Mouse (Mus musculus): Measurements from ENCODE around the gene Lrrk2. TPM values are rescaled to one million over a fixed set of nuclear protein-coding genes. Genes with fewer than 3 reads are reported as not detected.
A peak's percentile ranks its signal among the peaks of the same experiment; 100 is the strongest.

Lrrk2 gene
- polyA plus RNA-seq, 1 experiment from 2014 or later, result 6.2 TPM

DNA sequence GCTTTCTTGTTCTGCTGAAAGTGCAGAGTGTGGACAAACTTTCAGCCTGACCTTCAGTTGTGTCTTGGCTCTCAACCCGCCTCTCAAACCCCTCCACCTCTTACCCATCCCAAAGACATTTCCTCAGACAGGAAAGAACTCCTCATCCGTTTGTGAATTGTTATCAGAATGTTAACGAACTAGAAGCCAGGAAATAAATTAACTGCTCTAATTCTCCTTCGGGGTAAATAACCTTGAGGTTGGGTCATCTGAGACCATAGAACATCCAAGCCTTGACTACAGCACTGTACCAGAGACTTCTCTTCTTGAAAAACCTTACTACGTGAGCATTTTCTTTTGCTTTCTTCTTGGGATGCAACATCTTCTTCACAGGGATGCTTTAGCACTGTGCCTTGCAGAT is 988 bp upstream of the Lrrk2 start:
- ATAC-seq (ENCODE audit: insufficient read depth, low FRiP score), result no peak
- Histone ChIP-seq H3K4me3 (replicated peaks; ENCODE audit: low read length) (no peak overlapping the region), H3K4me1 (ENCODE audit: control insufficient read depth, insufficient read depth, low read length) (0 out of 2 replicates have a peak, but pooled peaks cover 3% of the 10 kb centered on the region), H3K9me3 (replicated peaks; ENCODE audit: control insufficient read depth, low read length) (no peaks in the 10 kb centered on the region), H3K27me3 (ENCODE audit: control insufficient read depth, insufficient read depth, low read length) (no peaks in the 10 kb centered on the region), H3K9ac (ENCODE audit: low read length) (no peak overlapping the region), H3K27ac (ENCODE audit: low read length) (no peak overlapping the region), H3K4me2 (ENCODE audit: low read depth, low read length) (no peak overlapping the region), H3K36me3 (ENCODE audit: control insufficient read depth, insufficient read depth, low read length) (no peaks in the 10 kb centered on the region)
- 73% methylated on average over 5 of the region's 5 CpGs for WGBS

DNA sequence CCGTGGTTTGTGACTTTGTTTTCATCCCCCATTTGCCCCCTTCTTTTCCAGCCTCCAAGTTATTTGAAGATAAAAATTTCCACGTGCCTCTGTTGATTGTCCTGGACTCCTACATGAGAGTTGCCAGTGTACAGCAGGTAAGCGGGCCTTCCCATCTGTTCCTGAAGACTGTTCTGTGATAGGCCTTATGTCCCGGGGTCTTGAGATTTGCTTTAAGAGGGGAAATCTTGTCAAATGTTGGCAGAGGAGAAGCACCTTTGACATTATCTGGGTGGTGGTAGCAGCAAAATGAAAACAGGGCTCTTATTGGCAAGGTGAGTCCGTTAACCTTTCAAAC is 562 bp downstream of the Lrrk2 start:
- Histone ChIP-seq H3K27ac (ENCODE audit: low read length) (peak overlapping the region; percentile 87), H3K27me3 (ENCODE audit: control insufficient read depth, insufficient read depth, low read length) (no peaks in the 10 kb centered on the region), H3K4me2 (ENCODE audit: low read depth, low read length) (peak overlapping the region; percentile 90), H3K4me3 (replicated peaks; ENCODE audit: low read length) (peak overlapping the region; percentile 67), H3K36me3 (ENCODE audit: control insufficient read depth, insufficient read depth, low read length) (no peaks in the 10 kb centered on the region), H3K9me3 (replicated peaks; ENCODE audit: control insufficient read depth, low read length) (no peaks in the 10 kb centered on the region), H3K9ac (ENCODE audit: low read length) (peak overlapping the region; percentile 77), H3K4me1 (ENCODE audit: control insufficient read depth, insufficient read depth, low read length) (0 out of 2 replicates have a peak, but pooled peaks cover 3% of the 10 kb centered on the region)
- ATAC-seq (ENCODE audit: insufficient read depth, low FRiP score), result no peak
- WGBS, result 25% methylated on average over 5 of the region's 5 CpGs

DNA sequence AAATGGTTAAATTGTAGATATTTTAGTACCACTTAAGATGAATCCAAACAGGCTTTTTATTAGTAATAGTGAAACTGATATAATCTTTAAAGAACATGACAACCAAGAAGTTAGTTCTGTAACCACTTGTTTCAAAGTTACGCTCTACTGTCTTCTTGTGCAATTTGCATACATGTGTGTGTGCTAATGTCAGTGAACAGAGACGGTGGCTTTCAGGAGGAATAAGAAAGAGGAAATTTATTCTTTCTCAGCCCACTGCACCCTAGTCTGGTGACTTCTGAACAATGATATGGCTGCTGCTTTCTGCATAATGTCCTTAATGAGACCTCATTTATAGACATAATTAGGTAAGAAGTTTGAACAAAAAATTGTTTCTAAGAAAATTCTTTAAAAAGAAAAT is 7.1 kb downstream of the Lrrk2 start:
- Histone ChIP-seq H3K36me3 (ENCODE audit: control insufficient read depth, insufficient read depth, low read length) (no peaks in the 10 kb centered on the region), H3K27me3 (ENCODE audit: control insufficient read depth, insufficient read depth, low read length) (no peaks in the 10 kb centered on the region), H3K9me3 (replicated peaks; ENCODE audit: control insufficient read depth, low read length) (no peaks in the 10 kb centered on the region), H3K9ac (ENCODE audit: low read length) (no peak overlapping the region), H3K4me2 (ENCODE audit: low read depth, low read length) (no peak overlapping the region), H3K4me1 (ENCODE audit: control insufficient read depth, insufficient read depth, low read length) (no peaks in the 10 kb centered on the region), H3K4me3 (replicated peaks; ENCODE audit: low read length) (no peak overlapping the region), H3K27ac (ENCODE audit: low read length) (no peak overlapping the region)
- WGBS, result 78% methylated on average over 2 of the region's 2 CpGs
- no peak for ATAC-seq (ENCODE audit: insufficient read depth, low FRiP score)

DNA sequence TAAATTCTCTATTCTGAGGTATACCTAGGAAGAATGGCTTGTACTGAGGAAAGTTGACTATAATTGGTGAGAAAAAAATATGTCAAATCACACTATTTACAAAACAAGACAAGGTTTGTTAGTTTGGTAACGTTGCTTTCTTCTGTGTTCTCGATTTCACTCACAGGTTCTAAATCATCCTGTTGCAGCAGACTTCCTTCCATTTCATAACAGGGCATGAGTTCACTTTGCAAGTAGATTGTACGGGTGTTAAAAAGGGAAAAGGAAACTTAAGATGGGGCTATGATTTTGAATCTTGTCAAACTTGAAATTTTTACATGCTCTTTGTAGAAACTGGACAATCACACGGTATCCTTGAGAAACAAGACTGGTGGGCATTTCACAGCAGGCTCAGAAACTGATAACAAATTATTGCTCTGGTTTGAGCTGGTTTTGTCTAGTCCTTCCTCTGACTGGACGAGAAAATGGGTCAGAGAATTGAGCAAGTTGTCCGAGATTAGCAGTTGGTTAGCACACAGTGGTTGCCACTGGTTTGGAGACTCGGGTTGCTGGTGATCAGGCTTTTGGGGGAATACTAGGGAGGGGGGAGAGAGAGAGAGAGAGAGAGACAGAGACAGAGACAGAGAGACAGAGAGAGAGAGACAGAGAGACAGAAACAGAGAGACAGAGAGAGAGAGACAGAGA is 13.0 kb downstream of the Lrrk2 start:
- Histone ChIP-seq H3K9ac (ENCODE audit: low read length) (no peak overlapping the region), H3K9me3 (replicated peaks; ENCODE audit: control insufficient read depth, low read length) (no peaks in the 10 kb centered on the region), H3K36me3 (ENCODE audit: control insufficient read depth, insufficient read depth, low read length) (no peaks in the 10 kb centered on the region), H3K27ac (ENCODE audit: low read length) (no peak overlapping the region), H3K4me2 (ENCODE audit: low read depth, low read length) (no peak overlapping the region), H3K27me3 (ENCODE audit: control insufficient read depth, insufficient read depth, low read length) (no peaks in the 10 kb centered on the region), H3K4me1 (ENCODE audit: control insufficient read depth, insufficient read depth, low read length) (no peaks in the 10 kb centered on the region), H3K4me3 (replicated peaks; ENCODE audit: low read length) (no peak overlapping the region)
- ATAC-seq (ENCODE audit: insufficient read depth, low FRiP score), result no peak
- 73% methylated on average over 7 of the region's 7 CpGs for WGBS

DNA sequence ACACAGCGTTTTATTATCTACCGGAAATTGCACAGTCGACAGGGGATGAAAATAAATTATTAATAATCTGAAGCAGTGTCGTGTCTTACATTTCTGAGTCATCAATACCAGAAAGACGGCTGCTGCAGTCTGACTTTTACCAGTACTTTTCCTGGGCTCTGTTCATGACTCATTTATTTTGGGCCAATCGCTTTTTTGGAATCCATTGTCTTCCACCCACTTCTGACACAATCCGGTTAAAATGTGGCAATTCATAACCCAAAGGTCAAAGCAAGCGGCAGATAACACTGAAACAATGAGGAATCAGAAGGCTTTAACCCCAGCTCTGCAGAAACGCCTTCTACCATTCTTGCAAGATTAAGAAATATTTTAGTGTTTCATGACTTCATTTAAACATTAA is 17.7 kb downstream of the Lrrk2 start:
- H3K4me2 ChIP-seq (ENCODE audit: low read depth, low read length), result no peak overlapping the region
- H3K36me3 ChIP-seq (ENCODE audit: control insufficient read depth, insufficient read depth, low read length), result no peaks in the 10 kb centered on the region
- H3K4me3 ChIP-seq (replicated peaks; ENCODE audit: low read length), result no peak overlapping the region
- WGBS, result 72% methylated on average over 9 of the region's 9 CpGs
- H3K27me3 ChIP-seq (ENCODE audit: control insufficient read depth, insufficient read depth, low read length), result no peaks in the 10 kb centered on the region
- no peak overlapping the region for H3K9ac ChIP-seq (ENCODE audit: low read length)
- H3K9me3 ChIP-seq (replicated peaks; ENCODE audit: control insufficient read depth, low read length), result no peaks in the 10 kb centered on the region
- no peak for ATAC-seq (ENCODE audit: insufficient read depth, low FRiP score)
- H3K4me1 ChIP-seq (ENCODE audit: control insufficient read depth, insufficient read depth, low read length), result no peaks in the 10 kb centered on the region
- no peak overlapping the region for H3K27ac ChIP-seq (ENCODE audit: low read length)

DNA sequence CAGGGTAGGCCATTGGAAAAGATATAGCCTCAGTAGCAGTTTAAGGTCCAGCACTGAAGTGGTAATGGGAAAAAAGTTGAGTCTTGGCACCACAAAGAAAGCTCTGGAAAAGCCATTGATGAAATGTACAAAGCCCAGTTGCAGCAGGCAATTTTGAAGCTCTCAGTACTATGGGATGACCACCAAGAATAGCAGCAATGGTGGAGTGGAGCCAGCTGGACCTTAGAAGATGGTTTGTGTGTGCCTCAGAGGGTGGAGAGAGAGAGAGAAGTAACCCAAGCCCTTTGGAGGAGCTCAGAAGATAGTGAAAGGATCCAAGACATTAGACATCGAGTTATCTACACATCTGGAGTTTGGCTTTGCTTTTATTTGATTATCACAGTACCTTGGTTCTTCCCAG is 20.1 kb downstream of the Lrrk2 start:
- ATAC-seq (ENCODE audit: insufficient read depth, low FRiP score), result no peak
- no peak overlapping the region for H3K9ac ChIP-seq (ENCODE audit: low read length)

DNA sequence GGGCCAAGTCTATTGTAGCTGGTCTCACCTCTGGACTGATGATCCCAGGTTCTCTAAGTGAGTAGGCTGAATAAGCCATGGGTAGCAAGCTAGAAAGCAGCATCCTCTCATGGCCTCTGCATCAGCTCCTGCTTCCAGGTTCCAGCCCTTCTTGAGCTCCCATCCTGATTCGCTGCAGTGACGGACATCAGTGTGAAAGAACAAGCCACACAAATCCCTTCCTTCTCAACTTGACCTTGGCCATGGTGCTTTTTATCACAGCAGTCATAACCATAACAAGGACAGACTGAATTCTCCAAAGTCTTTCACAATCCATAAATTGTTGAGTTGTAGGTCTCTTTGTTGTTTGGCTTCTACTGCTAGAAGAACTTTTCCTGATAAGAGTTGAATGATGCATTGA is 20.9 kb downstream of the Lrrk2 start:
- H3K27me3 ChIP-seq (ENCODE audit: control insufficient read depth, insufficient read depth, low read length), result no peaks in the 10 kb centered on the region
- H3K4me1 ChIP-seq (ENCODE audit: control insufficient read depth, insufficient read depth, low read length), result no peaks in the 10 kb centered on the region
- no peak overlapping the region for H3K9ac ChIP-seq (ENCODE audit: low read length)
- WGBS, result 88% methylated on average over 2 of the region's 2 CpGs
- H3K4me3 ChIP-seq (replicated peaks; ENCODE audit: low read length), result no peak overlapping the region
- H3K9me3 ChIP-seq (replicated peaks; ENCODE audit: control insufficient read depth, low read length), result no peaks in the 10 kb centered on the region
- H3K36me3 ChIP-seq (ENCODE audit: control insufficient read depth, insufficient read depth, low read length), result no peaks in the 10 kb centered on the region
- ATAC-seq (ENCODE audit: insufficient read depth, low FRiP score), result no peak
- no peak overlapping the region for H3K4me2 ChIP-seq (ENCODE audit: low read depth, low read length)
- H3K27ac ChIP-seq (ENCODE audit: low read length), result no peak overlapping the region

More for the DNA sequence above, 20.1 kb downstream of the Lrrk2 start:
- WGBS, result 63% methylated on average over 1 of the region's 1 CpGs
- no peak overlapping the region for H3K4me2 ChIP-seq (ENCODE audit: low read depth, low read length)
- H3K4me1 ChIP-seq (ENCODE audit: control insufficient read depth, insufficient read depth, low read length), result no peaks in the 10 kb centered on the region
- H3K9me3 ChIP-seq (replicated peaks; ENCODE audit: control insufficient read depth, low read length), result no peaks in the 10 kb centered on the region
- H3K27ac ChIP-seq (ENCODE audit: low read length), result no peak overlapping the region
- no peaks in the 10 kb centered on the region for H3K36me3 ChIP-seq (ENCODE audit: control insufficient read depth, insufficient read depth, low read length)
- H3K4me3 ChIP-seq (replicated peaks; ENCODE audit: low read length), result no peak overlapping the region
- no peaks in the 10 kb centered on the region for H3K27me3 ChIP-seq (ENCODE audit: control insufficient read depth, insufficient read depth, low read length)

DNA sequence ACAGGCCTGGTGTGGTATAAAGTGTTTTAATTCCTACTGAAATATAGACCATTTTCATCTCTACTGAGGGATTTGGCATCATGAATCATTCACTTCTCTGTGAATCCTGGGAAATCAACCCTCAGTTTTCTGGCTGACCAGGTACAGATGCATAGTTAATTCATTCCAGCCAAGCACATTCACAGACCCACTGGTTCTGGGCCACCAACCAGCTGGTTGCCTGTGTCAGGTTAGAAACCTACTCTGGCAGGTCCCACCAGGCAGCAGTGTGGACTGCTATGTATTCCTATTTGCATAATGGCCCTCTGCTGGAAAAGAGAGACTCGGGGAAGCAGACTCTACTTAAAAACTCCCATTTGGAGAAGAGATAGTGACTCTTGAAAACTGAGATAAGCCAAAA is 27.9 kb downstream of the Lrrk2 start:
- Histone ChIP-seq H3K27ac (ENCODE audit: low read length) (no peak overlapping the region), H3K9me3 (replicated peaks; ENCODE audit: control insufficient read depth, low read length) (no peaks in the 10 kb centered on the region), H3K4me2 (ENCODE audit: low read depth, low read length) (no peak overlapping the region), H3K36me3 (ENCODE audit: control insufficient read depth, insufficient read depth, low read length) (no peaks in the 10 kb centered on the region), H3K4me1 (ENCODE audit: control insufficient read depth, insufficient read depth, low read length) (0 out of 2 replicates have a peak, but pooled peaks cover 4% of the 10 kb centered on the region), H3K4me3 (replicated peaks; ENCODE audit: low read length) (no peak overlapping the region), H3K9ac (ENCODE audit: low read length) (no peak overlapping the region), H3K27me3 (ENCODE audit: control insufficient read depth, insufficient read depth, low read length) (no peaks in the 10 kb centered on the region)
- WGBS, result 34% methylated on average over 1 of the region's 1 CpGs
- ATAC-seq (ENCODE audit: insufficient read depth, low FRiP score), result no peak

DNA sequence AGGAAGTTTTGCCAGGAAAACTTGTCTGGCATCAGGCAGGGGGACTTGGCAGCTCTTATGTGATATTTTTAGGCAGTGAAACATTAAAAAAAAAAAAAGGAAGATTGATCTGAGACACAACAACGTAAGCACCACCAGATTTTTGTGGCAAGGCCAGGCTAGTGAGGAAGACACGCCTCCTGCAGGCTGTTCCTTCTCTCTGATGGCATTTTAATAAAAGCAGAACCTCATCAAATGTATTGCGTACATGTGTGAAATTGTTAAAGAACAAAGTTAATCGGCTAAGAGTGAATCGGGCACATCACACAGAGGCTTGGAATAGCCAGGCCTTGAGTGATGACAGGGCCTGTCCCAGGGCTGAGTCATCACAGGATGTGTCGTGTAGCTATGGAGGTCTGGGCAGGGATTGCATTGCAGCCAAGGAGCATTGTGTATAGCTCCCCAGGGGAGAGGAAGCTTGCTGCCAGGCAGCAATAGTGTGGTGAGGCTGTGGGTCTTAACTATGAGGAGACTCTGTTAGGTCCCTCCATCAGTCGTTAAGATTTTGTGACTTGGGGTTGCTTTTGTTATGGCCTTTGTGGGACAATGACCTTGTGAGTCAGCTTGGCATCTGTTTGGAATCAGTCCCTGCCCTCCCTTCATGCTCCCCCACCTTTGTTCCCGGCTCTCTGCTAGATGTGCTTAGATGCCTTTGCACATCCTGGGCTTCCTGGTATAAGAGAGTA is 30.2 kb downstream of the Lrrk2 start:
- Histone ChIP-seq H3K27me3 (ENCODE audit: control insufficient read depth, insufficient read depth, low read length) (no peaks in the 10 kb centered on the region), H3K9ac (ENCODE audit: low read length) (no peak overlapping the region), H3K4me1 (ENCODE audit: control insufficient read depth, insufficient read depth, low read length) (0 out of 2 replicates have a peak, but pooled peaks cover 4% of the 10 kb centered on the region), H3K9me3 (replicated peaks; ENCODE audit: control insufficient read depth, low read length) (no peaks in the 10 kb centered on the region), H3K27ac (ENCODE audit: low read length) (no peak overlapping the region), H3K4me3 (replicated peaks; ENCODE audit: low read length) (no peak overlapping the region), H3K4me2 (ENCODE audit: low read depth, low read length) (no peak overlapping the region), H3K36me3 (ENCODE audit: control insufficient read depth, insufficient read depth, low read length) (no peaks in the 10 kb centered on the region)
- 55% methylated on average over 8 of the region's 8 CpGs for WGBS
- peak; percentile 68; the same call in 1 of the 2 replicates for ATAC-seq (ENCODE audit: insufficient read depth, low FRiP score)

Data from stomach, embryonic 16.5 days (tissue).